Mouse (Mus musculus) stomach, embryonic 16.5 days (tissue): ENCODE data around the gene Ascl5. TPM values are rescaled to one million over a fixed set of nuclear protein-coding genes. Genes with fewer than 3 reads are reported as not detected.

Source experiments
- ATAC-seq: fragments of 200-750 bp; cut with Nextera tagmentation; 2 replicates; pipeline ENCODE4 v1.8.0; 2017; ENCODE audit warnings: moderate number of reproducible peaks, moderate TSS enrichment; ENCODE audit not compliant: insufficient read depth, low FRiP score
- H3K27ac ChIP-seq: fragments of 300-500 bp; sonication (generic); 2 replicates; pipeline ENCODE4 v1.5.1; 2014; ENCODE audit warnings: low read length
- H3K27me3 ChIP-seq: fragments of 300-500 bp; sonication (generic); 2 replicates; pipeline ENCODE4 v1.6.1; 2014; ENCODE audit warnings: low read length, control low read depth, mixed read lengths; ENCODE audit not compliant: control insufficient read depth, insufficient read depth
- H3K36me3 ChIP-seq: fragments of 300-500 bp; sonication (generic); 2 replicates; pipeline ENCODE4 v1.6.1; 2014; ENCODE audit warnings: low read length; ENCODE audit not compliant: control insufficient read depth, insufficient read depth
- H3K4me1 ChIP-seq: fragments of 300-500 bp; sonication (generic); 2 replicates; pipeline ENCODE4 v1.6.1; 2014; ENCODE audit warnings: low read length, control low read depth, mixed read lengths; ENCODE audit not compliant: control insufficient read depth, insufficient read depth
- H3K4me2 ChIP-seq: fragments of 300-500 bp; sonication (generic); 2 replicates; pipeline ENCODE4 v1.6.1; 2014; ENCODE audit warnings: low read depth, low read length, mixed read lengths
- H3K4me3 ChIP-seq: fragments of 300-500 bp; sonication (generic); replicated peaks from 2 replicates; pipeline ENCODE4 v1.5.1; 2014; ENCODE audit warnings: mild to moderate bottlenecking, low read length
- H3K9ac ChIP-seq: fragments of 300-500 bp; sonication (generic); 2 replicates; pipeline ENCODE4 v1.6.1; 2014; ENCODE audit warnings: low read length
- H3K9me3 ChIP-seq: fragments of 300-500 bp; sonication (generic); replicated peaks from 2 replicates; pipeline ENCODE4 v1.6.1; 2016; ENCODE audit warnings: low read length, control low read depth; ENCODE audit not compliant: control insufficient read depth
- WGBS: fragments of 180-500 bp; shearing (Covaris S2); extraction: QIAGEN DNeasy Blood & Tissue Kit; methylation state at CpG from one replicate; pipeline ENCODE4 v1.1.7; 2014; 5-methylcytosine and 5-hydroxymethylcytosine counted together
- polyA plus RNA-seq: library from polyadenylated mRNA; unstranded; fragments of >200 nt; fragmentation: Nextera tagmentation; extraction: Ambion mirVana; gene quantifications from 2 replicates; pipeline ENCODE4 v1.2.1, GENCODE M21; 2015

The Ascl5 gene
- polyA plus RNA-seq = 0.43 TPM in 1 of 2 replicates, not detected in the other

GRCm38 (mm10) chr1:136050312-136051012 lies at the start of gene Ascl5:
TSS of gene Ascl5 (plus strand) at chr1:136050804.
- H3K4me2 ChIP-seq = peak within 1 kb of the TSS; percentile 51
- H3K27ac ChIP-seq = no peak within 1 kb of the TSS
- peak within 1 kb of the TSS; percentile 32 for H3K4me3 ChIP-seq
- peaks cover 20% of the 10 kb centered on the region for H3K27me3 ChIP-seq
- 0 out of 2 replicates have a peak, but pooled peaks have one; percentile 11 for ATAC-seq
- no peaks in the 10 kb centered on the region for H3K36me3 ChIP-seq
- H3K9ac ChIP-seq = no peak within 1 kb of the TSS
- H3K9me3 ChIP-seq = no peaks in the 10 kb centered on the region
- 24% methylated on average over 29 of the region's 29 CpGs for WGBS
- peaks cover 7% of the 10 kb centered on the region for H3K4me1 ChIP-seq

- no peak overlapping the region for H3K4me3 ChIP-seq
- no peaks in the 10 kb centered on the region for H3K4me1 ChIP-seq
- no peaks in the 10 kb centered on the region for H3K36me3 ChIP-seq
- H3K9me3 ChIP-seq = no peaks in the 10 kb centered on the region
- H3K4me2 ChIP-seq = no peak overlapping the region
- H3K27ac ChIP-seq = no peak overlapping the region
- ATAC-seq = no peak
- no peak overlapping the region for H3K9ac ChIP-seq
- no peaks in the 10 kb centered on the region for H3K27me3 ChIP-seq
- WGBS = 83% methylated on average over 2 of the region's 2 CpGs
Observed at GRCm38 (mm10) chr1:136001438-136001837, 49.2 kb upstream of the Ascl5 start.

- Histone ChIP-seq H3K27me3 (no peaks in the 10 kb centered on the region), H3K4me1 (peaks cover 10% of the 10 kb centered on the region), H3K4me3 (peak within 1 kb of the TSS; percentile 52), H3K4me2 (peak within 1 kb of the TSS; percentile 80), H3K27ac (no peak within 1 kb of the TSS), H3K9me3 (no peaks in the 10 kb centered on the region), H3K36me3 (no peaks in the 10 kb centered on the region), H3K9ac (no peak within 1 kb of the TSS; the same call in 1 of the 2 replicates)
- ATAC-seq = no peak
- WGBS = 63% methylated on average over 3 of the region's 3 CpGs
Observed at GRCm38 (mm10) chr1:136006292-136006748, 44.3 kb upstream of the Ascl5 start, which contains the start of gene Igfn1. TSS of gene Igfn1 (minus strand) at chr1:136006342.

- no peak within 1 kb of the TSS for H3K27ac ChIP-seq
- no peaks in the 10 kb centered on the region for H3K36me3 ChIP-seq
- no peaks in the 10 kb centered on the region for H3K9me3 ChIP-seq
- peak within 1 kb of the TSS; percentile 52 for H3K4me3 ChIP-seq
- H3K4me1 ChIP-seq = peaks cover 10% of the 10 kb centered on the region
- WGBS = 3% methylated on average over 37 of the region's 37 CpGs
- H3K27me3 ChIP-seq = no peaks in the 10 kb centered on the region
- peak within 1 kb of the TSS; percentile 80 for H3K4me2 ChIP-seq
- H3K9ac ChIP-seq = peak within 1 kb of the TSS; percentile 67
- ATAC-seq = peak; percentile 95
Observed at GRCm38 (mm10) chr1:136007211-136008158, 43.1 kb upstream of the Ascl5 start, which contains the start of gene Tmem9. TSS of gene Tmem9 (plus strand) at chr1:136008150.

GRCm38 (mm10) chr1:136008159-136008533 lies 42.5 kb upstream of the Ascl5 start:
- ATAC-seq = no peak; the same call in 1 of the 2 replicates
- Histone ChIP-seq H3K4me1 (peaks cover 10% of the 10 kb centered on the region), H3K9ac (no peak overlapping the region), H3K4me3 (peak overlapping the region; percentile 52), H3K4me2 (peak overlapping the region; percentile 80), H3K36me3 (no peaks in the 10 kb centered on the region), H3K27ac (no peak overlapping the region), H3K9me3 (no peaks in the 10 kb centered on the region), H3K27me3 (no peaks in the 10 kb centered on the region)
- 15% methylated on average over 8 of the region's 8 CpGs for WGBS

- Histone ChIP-seq H3K4me2 (no peak overlapping the region), H3K27ac (no peak overlapping the region)
Observed at GRCm38 (mm10) chr1:136010247-136010646, 40.4 kb upstream of the Ascl5 start.

GRCm38 (mm10) chr1:136013513-136013912 lies 37.1 kb upstream of the Ascl5 start:
- WGBS = 68% methylated on average over 4 of the region's 4 CpGs

More at GRCm38 (mm10) chr1:136010247-136010646, 40.4 kb upstream of the Ascl5 start:
- peaks cover 10% of the 10 kb centered on the region for H3K4me1 ChIP-seq
- no peak for ATAC-seq
- H3K27me3 ChIP-seq = no peaks in the 10 kb centered on the region
- no peak overlapping the region for H3K4me3 ChIP-seq
- no peak overlapping the region for H3K9ac ChIP-seq
- 88% methylated on average over 4 of the region's 4 CpGs for WGBS
- H3K36me3 ChIP-seq = no peaks in the 10 kb centered on the region
- no peaks in the 10 kb centered on the region for H3K9me3 ChIP-seq

GRCm38 (mm10) chr1:136014796-136015502 lies 35.7 kb upstream of the Ascl5 start:
- Histone ChIP-seq H3K27ac (no peak overlapping the region), H3K4me3 (no peak overlapping the region), H3K4me2 (no peak overlapping the region), H3K27me3 (no peaks in the 10 kb centered on the region), H3K36me3 (no peaks in the 10 kb centered on the region), H3K9ac (no peak overlapping the region), H3K9me3 (no peaks in the 10 kb centered on the region), H3K4me1 (peaks cover 9% of the 10 kb centered on the region; the same call in 1 of the 2 replicates)
- no peak for ATAC-seq
- 65% methylated on average over 2 of the region's 2 CpGs for WGBS

More at GRCm38 (mm10) chr1:136013513-136013912, 37.1 kb upstream of the Ascl5 start:
- ATAC-seq = no peak
- no peaks in the 10 kb centered on the region for H3K27me3 ChIP-seq
- H3K4me1 ChIP-seq = no peaks in the 10 kb centered on the region; the same call in 1 of the 2 replicates
- H3K9me3 ChIP-seq = no peaks in the 10 kb centered on the region
- H3K9ac ChIP-seq = no peak overlapping the region
- no peaks in the 10 kb centered on the region for H3K36me3 ChIP-seq
- no peak overlapping the region for H3K4me2 ChIP-seq
- no peak overlapping the region for H3K4me3 ChIP-seq
- H3K27ac ChIP-seq = no peak overlapping the region
